In genomic region chr11:45533402-45534056, GRCm38 (mm10) we compare ENCODE assay signal across 10 mouse cellular contexts.
DNase-seq lines count a peak whose midpoint lies in the region; ATAC-seq and TF ChIP-seq lines count a peak whose summit lies in the region.
"Had no signal": no experiment of that assay in that cellular context is flagged by ENCODE, and none has a peak within 500 bp of the region (broad histone marks: within the 10 kb centered on the region; RNA-seq: fewer than 3 reads in every experiment).

No protein-coding gene starts in this region.

- H3K27ac ChIP-seq in layer of hippocampus, adult 2 months: no peak overlapping the region
- H3K27ac ChIP-seq: liver, embryonic 15.5 days had no signal

- DNase-seq in CD4-positive, CD25-positive, alpha-beta regulatory T cell, adult 2 months (ENCODE audit: low read depth, low spot score): peak; percentile 5
- DNase-seq in layer of hippocampus, adult 2 months (ENCODE audit: low spot score in 2 of 2): no peak
- no peak for DNase-seq in layer of hippocampus, postnatal 25 days (ENCODE audit: extremely low spot score in 1 of 2, low spot score in 1 of 2)
- DNase-seq in NIH3T3 (ENCODE audit: low read depth): peak; percentile 43
- peak; percentile 13 for DNase-seq in lung, postnatal 10 days
- DNase-seq in Muller cell, postnatal 12 days (ENCODE audit: inconsistent ontology term): no peak
- no peak for DNase-seq in layer of hippocampus, postnatal 36 days

- TF ChIP-seq CTCF in layer of hippocampus, adult 2 months (conservative IDR thresholded peaks at IDR 0.05): peak; percentile 57

- H3K4me3 ChIP-seq in layer of hippocampus, adult 2 months: no peak overlapping the region
- H3K4me3 ChIP-seq: embryonic facial prominence, embryonic 13.5 days; liver, embryonic 15.5 days had no signal

- ATAC-seq in CD4-positive, CD25-positive, alpha-beta regulatory T cell, adult 4 months: no peak

Comparison
In these comparisons a context has a peak if more than half of its experiments do, and no peak if none do; other contexts are left out.
1. DNase-seq: peak in CD4-positive, CD25-positive, alpha-beta regulatory T cell, adult 2 months (single experiment), NIH3T3 (single experiment) and lung, postnatal 10 days (single experiment); none in layer of hippocampus, adult 2 months (0 of 2), layer of hippocampus, postnatal 25 days (0 of 2), Muller cell, postnatal 12 days (single experiment) and layer of hippocampus, postnatal 36 days (0 of 2).